Mouse (Mus musculus): Measurements from ENCODE around the gene Mprip. TPM values are rescaled to one million over a fixed set of nuclear protein-coding genes. Genes with fewer than 3 reads are reported as not detected.

The Mprip gene
- 34.3 and 43.9 TPM in 2 replicates for polyA plus RNA-seq (2012; ENCODE audit: low replicate concordance)

GRCm38 (mm10) chr11:59661005-59661404, at the start of gene Mprip:
Gene Mprip (plus strand): TSS chr11:59661305.

DNA sequence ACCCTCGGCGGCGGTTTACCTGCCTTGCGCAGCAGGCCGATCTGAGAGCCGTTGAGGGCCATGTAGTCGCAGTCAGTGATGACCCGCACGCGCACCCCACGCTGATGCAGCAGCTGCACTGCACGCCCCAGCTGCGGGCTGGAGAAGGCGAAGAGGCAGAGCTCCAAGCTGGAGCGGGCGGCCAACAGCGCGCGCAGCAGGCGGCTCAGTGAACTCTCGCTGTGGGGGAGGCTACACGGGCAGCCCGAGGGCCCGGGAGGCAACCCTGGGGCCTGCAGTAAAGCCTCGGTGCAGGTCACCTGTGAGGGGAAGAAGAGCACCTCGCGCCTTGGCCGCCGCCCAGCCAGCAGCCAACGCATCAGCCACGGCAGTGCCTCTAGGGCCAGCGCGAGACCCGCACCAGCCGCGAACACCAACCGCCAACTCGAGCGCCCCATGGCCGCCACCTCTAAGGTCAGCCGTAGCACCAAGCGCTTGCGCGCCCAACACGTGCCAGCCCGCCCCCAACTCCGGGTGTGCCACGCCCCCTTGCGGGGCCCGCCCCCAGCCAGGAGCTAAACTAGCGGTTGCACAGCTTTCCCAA, 126.2 kb downstream of the Mprip start, which contains the start of gene Pld6:
TSS of gene Pld6 (minus strand) at position 447 of the 583 bp plus-strand sequence.

GRCm38 (mm10) chr11:59809670-59810474, 148.8 kb downstream of the Mprip start, which contains the start of gene Flcn:
Gene Flcn (minus strand): TSS chr11:59810016.

Other genes with a start within 250 kb of the Mprip start
- 7.9 and 11.2 TPM in 2 replicates for gene Jmjd4, start 211.3 kb upstream of the Mprip start, polyA plus RNA-seq (2012; ENCODE audit: low replicate concordance)
- 0.78 and 2.8 TPM in 2 replicates for gene Snap47, start 210.1 kb upstream of the Mprip start, polyA plus RNA-seq (2012; ENCODE audit: low replicate concordance)
- gene Zfp867, start 188.8 kb upstream of the Mprip start, polyA plus RNA-seq (2012; ENCODE audit: low replicate concordance), result 0.07 and 0.11 TPM in 2 replicates
- 23.9 and 35.1 TPM in 2 replicates for gene Zkscan17, start 134.6 kb upstream of the Mprip start, polyA plus RNA-seq (2012; ENCODE audit: low replicate concordance)
- 0.18 and 0.73 TPM in 2 replicates for gene Nlrp3, start 119.7 kb upstream of the Mprip start, polyA plus RNA-seq (2012; ENCODE audit: low replicate concordance)
- gene Olfr222, start 85.1 kb upstream of the Mprip start, polyA plus RNA-seq (2012; ENCODE audit: low replicate concordance), result not detected in 2 replicates
- not detected in 2 replicates for gene Olfr223, start 68.0 kb upstream of the Mprip start, polyA plus RNA-seq (2012; ENCODE audit: low replicate concordance)
- gene Pld6, start 126.3 kb downstream of the Mprip start, polyA plus RNA-seq (2012; ENCODE audit: low replicate concordance), result 2.2 and 3.3 TPM in 2 replicates
- 16.6 and 27.5 TPM in 2 replicates for gene Flcn, start 148.7 kb downstream of the Mprip start, polyA plus RNA-seq (2012; ENCODE audit: low replicate concordance)
- 10.0 and 15.8 TPM in 2 replicates for gene Nt5m, start 178.1 kb downstream of the Mprip start, polyA plus RNA-seq (2012; ENCODE audit: low replicate concordance)
- gene Cops3, start 178.5 kb downstream of the Mprip start, polyA plus RNA-seq (2012; ENCODE audit: low replicate concordance), result 13.6 and 72.7 TPM in 2 replicates